Mouse (Mus musculus) olfactory bulb, adult 2 months (tissue): ENCODE measurements at regions not wholly inside any gene's neighbourhood (a gene's known extent, or its start where the extent isn't known, plus 50 kb on each side); places are given as distances from the start of the nearest gene placed in this dataset.

ENCODE experiments used
- CTCF ChIP-seq: fragments of 200-500 bp; IDR thresholded peaks from 2 replicates; pipeline ENCODE4 v1.5.1; 2012; ENCODE audit warnings: low read depth, mild to moderate bottlenecking, low read length, moderate library complexity; ENCODE audit not compliant: insufficient read depth
- POLR2A ChIP-seq: fragments of 200-500 bp; IDR thresholded peaks from 2 replicates; pipeline ENCODE4 v1.6.1; 2012; ENCODE audit warnings: mild to moderate bottlenecking, low read depth, low read length, moderate library complexity; ENCODE audit not compliant: insufficient read depth

DNA sequence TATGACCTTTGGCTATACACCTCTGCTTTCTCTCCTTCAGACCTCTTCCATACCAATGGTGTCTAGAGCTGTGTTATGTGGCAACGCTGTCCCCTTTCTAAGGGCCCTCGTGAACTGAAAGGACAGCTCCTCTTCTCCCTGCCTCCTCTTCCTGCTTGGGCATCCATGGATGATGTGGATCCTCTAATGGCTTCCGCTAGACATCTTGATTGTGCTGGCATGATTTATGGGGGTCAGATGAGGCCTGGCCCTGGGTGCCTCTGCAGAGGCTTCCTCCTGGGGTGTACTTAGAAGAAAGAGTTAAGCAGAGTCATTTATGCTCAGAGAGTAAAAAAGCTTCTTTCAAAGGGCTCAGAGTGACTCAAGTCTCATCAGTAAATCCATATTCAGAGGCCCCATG is 131.5 kb upstream of the 9630041A04Rik start:
- TF ChIP-seq CTCF (no peak), POLR2A (no peak)
